Mouse (Mus musculus) limb, embryonic 11.5 days (tissue): ENCODE measurements around the gene Ubxn1. TPM values are rescaled to one million over a fixed set of nuclear protein-coding genes. Genes with fewer than 3 reads are reported as not detected.

Source experiments
- ATAC-seq: fragments of 200-750 bp; cut with Nextera tagmentation; 2 replicates; pipeline ENCODE4 v1.8.0; 2017; ENCODE audit warnings: low read depth; ENCODE audit not compliant: insufficient number of reproducible peaks, low FRiP score, low TSS enrichment
- DNase-seq: peaks from one replicate; pipeline ENCODE4 v3.0.0-alpha.2; 2015; ENCODE audit warnings: low spot score
- H3K27ac ChIP-seq: fragments of 300-500 bp; sonication (generic); replicated peaks from 2 replicates; pipeline ENCODE4 v1.5.1; 2014; ENCODE audit warnings: low read depth, mild to moderate bottlenecking, low read length
- H3K27me3 ChIP-seq: fragments of 300-500 bp; sonication (generic); 2 replicates; pipeline ENCODE4 v1.6.1; 2014; ENCODE audit warnings: mild to moderate bottlenecking, low read length, mixed read lengths; ENCODE audit not compliant: control insufficient read depth, insufficient read depth
- H3K36me3 ChIP-seq: fragments of 300-500 bp; sonication (generic); 2 replicates; pipeline ENCODE4 v1.6.1; 2014; ENCODE audit warnings: mild to moderate bottlenecking, low read length, moderate library complexity, mixed read lengths; ENCODE audit not compliant: control insufficient read depth, insufficient read depth
- H3K4me1 ChIP-seq: fragments of 300-500 bp; sonication (generic); 2 replicates; pipeline ENCODE4 v1.6.1; 2014; ENCODE audit warnings: low read length, mixed read lengths; ENCODE audit not compliant: control insufficient read depth, insufficient read depth
- H3K4me2 ChIP-seq: fragments of 300-500 bp; sonication (generic); 2 replicates; pipeline ENCODE4 v1.6.1; 2014; ENCODE audit warnings: low read depth, mild to moderate bottlenecking, moderate library complexity; ENCODE audit not compliant: severe bottlenecking
- H3K4me3 ChIP-seq: fragments of 300-500 bp; sonication (generic); 2 replicates; pipeline ENCODE4 v1.5.1; 2014; ENCODE audit warnings: low read depth, low read length
- H3K9ac ChIP-seq: fragments of 300-500 bp; sonication (generic); 2 replicates; pipeline ENCODE4 v1.6.1; 2014; ENCODE audit warnings: mild to moderate bottlenecking, low read length
- H3K9me3 ChIP-seq: fragments of 300-500 bp; sonication (generic); 2 replicates; pipeline ENCODE4 v1.6.1; 2016; ENCODE audit warnings: low read length; ENCODE audit not compliant: control insufficient read depth
- WGBS: fragments of 180-500 bp; shearing (Covaris S2); extraction: QIAGEN DNeasy Blood & Tissue Kit; methylation state at CpG from one replicate; pipeline ENCODE4 v1.1.7; 2014; 5-methylcytosine and 5-hydroxymethylcytosine counted together
- polyA plus RNA-seq: library from polyadenylated mRNA; unstranded; fragments of >200 nt; fragmentation: Nextera tagmentation; extraction: Ambion mirVana; gene quantifications from 2 replicates; pipeline ENCODE4 v1.2.1, GENCODE M21; 2014

Ubxn1 gene
- polyA plus RNA-seq, 1 experiment from 2014 or later = 196 TPM

GRCm38 (mm10) chr19:8897865-8898495 lies 26.7 kb downstream of the Ubxn1 start, which contains the start of gene Ganab:
Gene Ganab, plus strand, starts transcription at chr19:8898071.
- Histone ChIP-seq H3K27me3 (no peaks in the 10 kb centered on the region), H3K4me3 (peak within 1 kb of the TSS; percentile 98), H3K9ac (peak within 1 kb of the TSS; percentile 97), H3K27ac (peak within 1 kb of the TSS; percentile 72), H3K9me3 (no peaks in the 10 kb centered on the region), H3K4me2 (peak within 1 kb of the TSS; percentile 71), H3K4me1 (peaks cover 15% of the 10 kb centered on the region; the same call in 1 of the 2 replicates), H3K36me3 (peaks cover 19% of the 10 kb centered on the region; the same call in 1 of the 2 replicates)
- under 1% methylated on average over 53 of the region's 53 CpGs for WGBS
- peak; percentile 98 for ATAC-seq
- peak; percentile 98 for DNase-seq

- 13% methylated on average over 13 of the region's 13 CpGs for WGBS
- no peak for DNase-seq
- Histone ChIP-seq H3K27ac (peak overlapping the region; percentile 72; the same call in 1 of the 2 replicates), H3K27me3 (no peaks in the 10 kb centered on the region), H3K36me3 (peaks cover 24% of the 10 kb centered on the region), H3K9ac (peak overlapping the region; percentile 97), H3K4me2 (peak overlapping the region; percentile 71), H3K4me1 (peaks cover 15% of the 10 kb centered on the region; the same call in 1 of the 2 replicates), H3K9me3 (no peaks in the 10 kb centered on the region), H3K4me3 (peak overlapping the region; percentile 98)
- ATAC-seq = no peak
These were observed 27.3 kb downstream of the Ubxn1 start for GRCm38 (mm10) chr19:8898576-8898975.

GRCm38 (mm10) chr19:8899079-8899478 lies 27.8 kb downstream of the Ubxn1 start:
- 63% methylated on average over 3 of the region's 3 CpGs for WGBS
- H3K4me3 ChIP-seq = peak overlapping the region; percentile 98
- no peaks in the 10 kb centered on the region for H3K27me3 ChIP-seq
- peak overlapping the region; percentile 71 for H3K4me2 ChIP-seq
- DNase-seq = no peak
- no peak overlapping the region for H3K27ac ChIP-seq
- peak overlapping the region; percentile 97 for H3K9ac ChIP-seq
- no peak for ATAC-seq
- peaks cover 15% of the 10 kb centered on the region; the same call in 1 of the 2 replicates for H3K4me1 ChIP-seq
- peaks cover 24% of the 10 kb centered on the region for H3K36me3 ChIP-seq
- H3K9me3 ChIP-seq = no peaks in the 10 kb centered on the region

GRCm38 (mm10) chr19:8903412-8903811 lies 32.1 kb downstream of the Ubxn1 start:
- DNase-seq (no peak), ATAC-seq (no peak)
- no peak overlapping the region for H3K4me3 ChIP-seq
- no peaks in the 10 kb centered on the region for H3K9me3 ChIP-seq
- no peak overlapping the region for H3K27ac ChIP-seq
- peaks cover 7% of the 10 kb centered on the region; the same call in 1 of the 2 replicates for H3K4me1 ChIP-seq
- no peak overlapping the region for H3K4me2 ChIP-seq
- H3K27me3 ChIP-seq = no peaks in the 10 kb centered on the region
- H3K9ac ChIP-seq = no peak overlapping the region
- peaks cover 29% of the 10 kb centered on the region for H3K36me3 ChIP-seq
- WGBS = 93% methylated on average over 5 of the region's 5 CpGs

GRCm38 (mm10) chr19:8908531-8908930 lies 37.2 kb downstream of the Ubxn1 start:
- no peak for ATAC-seq
- DNase-seq = no peak
- no peaks in the 10 kb centered on the region for H3K9me3 ChIP-seq
- H3K27me3 ChIP-seq = no peaks in the 10 kb centered on the region
- no peak overlapping the region for H3K9ac ChIP-seq
- WGBS = 90% methylated on average over 6 of the region's 6 CpGs
- no peak overlapping the region for H3K27ac ChIP-seq
- no peak overlapping the region for H3K4me3 ChIP-seq
- H3K4me1 ChIP-seq = no peaks in the 10 kb centered on the region
- peaks cover 50% of the 10 kb centered on the region for H3K36me3 ChIP-seq
- no peak overlapping the region for H3K4me2 ChIP-seq

GRCm38 (mm10) chr19:8911810-8912209 lies 40.5 kb downstream of the Ubxn1 start:
- Histone ChIP-seq H3K9ac (no peak overlapping the region), H3K4me3 (no peak overlapping the region), H3K4me1 (no peaks in the 10 kb centered on the region), H3K4me2 (no peak overlapping the region), H3K36me3 (peaks cover 65% of the 10 kb centered on the region), H3K27ac (no peak overlapping the region), H3K9me3 (no peaks in the 10 kb centered on the region), H3K27me3 (no peaks in the 10 kb centered on the region)
- ATAC-seq = no peak
- no peak for DNase-seq
- WGBS = 93% methylated on average over 5 of the region's 5 CpGs

GRCm38 (mm10) chr19:8914212-8914611 lies 42.9 kb downstream of the Ubxn1 start:
- Histone ChIP-seq H3K27ac (no peak overlapping the region), H3K27me3 (no peaks in the 10 kb centered on the region), H3K36me3 (peaks cover 48% of the 10 kb centered on the region), H3K9me3 (no peaks in the 10 kb centered on the region), H3K4me2 (no peak overlapping the region), H3K4me1 (no peaks in the 10 kb centered on the region), H3K9ac (no peak overlapping the region), H3K4me3 (no peak overlapping the region)
- no peak for ATAC-seq
- 92% methylated on average over 3 of the region's 3 CpGs for WGBS
- no peak for DNase-seq

- H3K4me1 ChIP-seq = no peaks in the 10 kb centered on the region
- no peak overlapping the region for H3K27ac ChIP-seq
- WGBS = 95% methylated on average over 3 of the region's 3 CpGs
- no peak for ATAC-seq
- no peaks in the 10 kb centered on the region for H3K27me3 ChIP-seq
- H3K36me3 ChIP-seq = peaks cover 21% of the 10 kb centered on the region; the same call in 1 of the 2 replicates
- no peak overlapping the region for H3K4me2 ChIP-seq
- H3K9ac ChIP-seq = no peak overlapping the region
- DNase-seq = no peak
- H3K4me3 ChIP-seq = no peak overlapping the region
- H3K9me3 ChIP-seq = no peaks in the 10 kb centered on the region
These were observed 47.7 kb downstream of the Ubxn1 start for GRCm38 (mm10) chr19:8919000-8919399.
